Mouse (Mus musculus): ENCODE measurements around the gene Jakmip3.

DNA sequence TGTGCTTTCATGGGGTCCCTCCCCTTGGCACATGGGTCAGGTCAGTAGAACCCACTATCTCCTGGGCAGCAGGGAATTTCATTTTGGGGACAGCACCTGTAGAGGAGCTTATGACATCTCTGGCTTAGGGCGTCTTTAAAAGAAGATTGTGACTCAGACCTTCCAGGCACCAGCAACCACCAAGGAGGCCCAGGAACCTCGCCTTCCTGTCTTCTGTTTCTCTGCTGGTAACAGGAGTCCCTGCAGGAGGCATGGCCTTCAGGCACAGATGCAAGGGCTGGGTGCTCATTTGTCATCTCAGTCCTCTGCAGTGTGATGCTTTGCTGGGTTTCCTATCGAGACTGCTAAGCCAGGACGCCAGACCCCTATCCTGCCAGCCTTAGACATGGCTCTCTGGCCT is 188.5 kb downstream of the Jakmip3 start:
- TF ChIP-seq CTCF (IDR thresholded peaks at IDR 0.05; ENCODE audit: low read depth) = no peak
- no peak for TF ChIP-seq EP300 (IDR thresholded peaks at IDR 0.05; ENCODE audit: low read depth)

Data from liver, embryonic 14.5 days (tissue).